Mouse (Mus musculus): ENCODE data around the gene Tsnaxip1. TPM values are rescaled to one million over a fixed set of nuclear protein-coding genes. Genes with fewer than 3 reads are reported as not detected.

The Tsnaxip1 gene
- 0.75 to 0.91 TPM (median 0.83 TPM) in 4 replicates for total RNA-seq (2023)

GRCm38 (mm10) chr8:105826861-105827848 is at the start of gene Tsnaxip1, which contains the start of gene Ranbp10:
TSS of gene Tsnaxip1 (plus strand) at chr8:105827731.
TSS of gene Ranbp10 (minus strand) at chr8:105827350.

GRCm38 (mm10) chr8:105853178-105853577 is 25.6 kb downstream of the Tsnaxip1 start, which contains the start of gene Cenpt:
TSS of gene Cenpt (minus strand) at chr8:105853278.

GRCm38 (mm10) chr8:105854715-105855216 is 27.2 kb downstream of the Tsnaxip1 start, which contains the start of gene Thap11:
TSS of gene Thap11 (plus strand) at chr8:105855132.

GRCm38 (mm10) chr8:105860143-105860981 is 32.8 kb downstream of the Tsnaxip1 start, which contains the start of gene Nutf2:
TSS of gene Nutf2 (plus strand) at chr8:105860580.

GRCm38 (mm10) chr8:105880754-105881520 is 53.4 kb downstream of the Tsnaxip1 start, which contains the start of gene Edc4:
TSS of gene Edc4 (plus strand) at chr8:105880881.

GRCm38 (mm10) chr8:105893339-105893738 is 65.8 kb downstream of the Tsnaxip1 start, which contains the start of gene Nrn1l:
TSS of gene Nrn1l (plus strand) at chr8:105893567.

Other genes with a start within 250 kb of the Tsnaxip1 start
- gene Ripor1, start 222.5 kb upstream of the Tsnaxip1 start, total RNA-seq (2023): 26.0 to 30.1 TPM (median 27.9 TPM) in 4 replicates
- gene Ctcf, start 191.2 kb upstream of the Tsnaxip1 start, total RNA-seq (2023): 184 to 204 TPM (median 191 TPM) in 4 replicates
- not detected in 4 replicates for gene Agrp, start 190.3 kb upstream of the Tsnaxip1 start, total RNA-seq (2023)
- gene Carmil2, start 141.5 kb upstream of the Tsnaxip1 start, total RNA-seq (2023): 141 to 151 TPM (median 147 TPM) in 4 replicates
- 96.4 to 110 TPM (median 104 TPM) in 4 replicates for gene Acd, start 126.6 kb upstream of the Tsnaxip1 start, total RNA-seq (2023)
- 14.0 to 21.8 TPM (median 19.9 TPM) in 4 replicates for gene Pard6a, start 126.6 kb upstream of the Tsnaxip1 start, total RNA-seq (2023)
- gene 4933405L10Rik, start 120.1 kb upstream of the Tsnaxip1 start, total RNA-seq (2023): not detected in 4 replicates
- gene Enkd1, start 119.5 kb upstream of the Tsnaxip1 start, total RNA-seq (2023): 2.0 to 3.9 TPM (median 3.7 TPM) in 4 replicates
- 0.94 to 2.8 TPM (median 1.7 TPM) in 4 replicates for gene Gfod2, start 69.1 kb upstream of the Tsnaxip1 start, total RNA-seq (2023)
- gene Ranbp10, start 381 bp upstream of the Tsnaxip1 start, total RNA-seq (2023): 34.7 to 39.4 TPM (median 37.0 TPM) in 4 replicates
- 14.4 to 20.3 TPM (median 16.1 TPM) in 4 replicates for gene Cenpt, start 25.5 kb downstream of the Tsnaxip1 start, total RNA-seq (2023)
- gene Thap11, start 27.4 kb downstream of the Tsnaxip1 start, total RNA-seq (2023): 12.8 to 17.1 TPM (median 14.2 TPM) in 4 replicates
- 18.1 to 38.7 TPM (median 36.1 TPM) in 4 replicates for gene Nutf2, start 32.8 kb downstream of the Tsnaxip1 start, total RNA-seq (2023)
- 80.5 to 84.4 TPM (median 81.9 TPM) in 4 replicates for gene Edc4, start 53.1 kb downstream of the Tsnaxip1 start, total RNA-seq (2023)
- gene Nrn1l, start 65.8 kb downstream of the Tsnaxip1 start, total RNA-seq (2023): 1.1 to 3.8 TPM (median 1.4 TPM) in 4 replicates
- 23.0 to 24.7 TPM (median 23.5 TPM) in 4 replicates for gene Pskh1, start 72.7 kb downstream of the Tsnaxip1 start, total RNA-seq (2023)
- gene Ctrl, start 106.1 kb downstream of the Tsnaxip1 start, total RNA-seq (2023): 1.5 to 3.5 TPM (median 1.8 TPM) in 4 replicates
- gene Psmb10, start 110.7 kb downstream of the Tsnaxip1 start, total RNA-seq (2023): 122 to 142 TPM (median 126 TPM) in 4 replicates
- gene Lcat, start 115.7 kb downstream of the Tsnaxip1 start, total RNA-seq (2023): 0.97 TPM in 1 of 4 replicates, not detected in the others
- gene Slc12a4, start 138.4 kb downstream of the Tsnaxip1 start, total RNA-seq (2023): 13.1 to 17.6 TPM (median 13.2 TPM) in 4 replicates
- not detected in 4 replicates for gene Dpep3, start 151.7 kb downstream of the Tsnaxip1 start, total RNA-seq (2023)
- 29.7 to 43.8 TPM (median 34.7 TPM) in 4 replicates for gene Dus2, start 163.6 kb downstream of the Tsnaxip1 start, total RNA-seq (2023)
- gene Dpep2nb, start 178.2 kb downstream of the Tsnaxip1 start, total RNA-seq (2023): not detected in 4 replicates
- gene Ddx28, start 184.2 kb downstream of the Tsnaxip1 start, total RNA-seq (2023): 5.9 to 8.6 TPM (median 6.8 TPM) in 4 replicates
- gene Nfatc3, start 231.1 kb downstream of the Tsnaxip1 start, total RNA-seq (2023): 179 to 192 TPM (median 188 TPM) in 4 replicates

All from B cell, adult 62 days (primary cell).